Mouse (Mus musculus): ENCODE measurements around the gene Sh3rf1. TPM values are rescaled to one million over a fixed set of nuclear protein-coding genes. Genes with fewer than 3 reads are reported as not detected.

Gene Sh3rf1
- polyA plus RNA-seq, 1 experiment from 2014 or later: 1.2 TPM

DNA sequence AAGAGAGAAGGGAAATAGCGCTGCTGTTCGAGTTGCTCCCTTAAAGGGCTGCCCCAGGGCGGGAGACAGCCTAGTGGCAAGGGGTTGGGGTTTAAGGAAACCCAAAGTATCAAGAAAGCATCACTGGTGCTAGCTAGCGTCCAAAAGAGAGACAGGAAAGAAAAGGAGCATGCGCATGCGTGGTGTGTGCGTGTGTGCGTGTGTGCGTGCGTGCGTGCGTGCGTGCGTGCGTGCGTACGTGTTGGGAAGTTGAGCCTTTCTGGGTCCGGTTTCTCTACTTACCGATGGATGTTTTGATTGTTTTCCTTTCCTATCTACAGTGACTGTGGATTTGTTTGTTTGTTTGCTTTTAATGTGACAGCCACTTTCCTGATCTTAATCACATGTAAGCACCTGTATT, 19.2 kb downstream of the Sh3rf1 start:
- 86% methylated on average over 19 of the region's 19 CpGs for WGBS (ENCODE audit: insufficient replicate concordance)
- Histone ChIP-seq H3K27ac (replicated peaks) (no peak overlapping the region), H3K27me3 (no peaks in the 10 kb centered on the region), H3K9me3 (replicated peaks) (no peaks in the 10 kb centered on the region), H3K4me2 (no peak overlapping the region), H3K4me3 (replicated peaks) (no peak overlapping the region), H3K4me1 (replicated peaks) (no peaks in the 10 kb centered on the region), H3K36me3 (replicated peaks) (no peaks in the 10 kb centered on the region), H3K9ac (no peak overlapping the region)
- ATAC-seq (ENCODE audit: insufficient read depth): no peak

DNA sequence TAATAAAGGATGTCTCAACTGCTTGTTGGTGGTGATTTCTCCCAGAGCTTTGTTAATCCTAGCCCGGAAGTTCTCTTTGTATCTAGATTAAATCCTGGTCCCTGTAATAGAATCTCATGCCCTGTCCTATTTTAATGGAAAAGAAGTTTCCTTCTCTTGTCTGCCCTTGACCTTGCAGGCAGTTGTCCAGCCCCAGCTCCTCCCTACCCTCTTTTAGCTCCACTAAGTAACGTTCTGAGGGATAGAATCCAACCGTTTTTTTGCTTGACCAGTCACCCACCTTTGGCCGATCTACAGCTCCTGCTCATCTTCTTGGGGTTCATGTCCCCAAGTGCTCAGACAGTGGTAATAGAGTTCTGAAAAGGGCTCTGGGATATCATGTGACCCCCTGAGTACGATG, 19.8 kb downstream of the Sh3rf1 start:
- H3K36me3 ChIP-seq (replicated peaks): no peaks in the 10 kb centered on the region
- H3K27me3 ChIP-seq: no peaks in the 10 kb centered on the region
- no peaks in the 10 kb centered on the region for H3K4me1 ChIP-seq (replicated peaks)
- WGBS (ENCODE audit: insufficient replicate concordance): 78% methylated on average over 5 of the region's 5 CpGs
- no peak overlapping the region for H3K4me3 ChIP-seq (replicated peaks)
- H3K27ac ChIP-seq (replicated peaks): no peak overlapping the region
- H3K9me3 ChIP-seq (replicated peaks): no peaks in the 10 kb centered on the region
- H3K4me2 ChIP-seq: no peak overlapping the region
- H3K9ac ChIP-seq: no peak overlapping the region
- no peak for ATAC-seq (ENCODE audit: insufficient read depth)

DNA sequence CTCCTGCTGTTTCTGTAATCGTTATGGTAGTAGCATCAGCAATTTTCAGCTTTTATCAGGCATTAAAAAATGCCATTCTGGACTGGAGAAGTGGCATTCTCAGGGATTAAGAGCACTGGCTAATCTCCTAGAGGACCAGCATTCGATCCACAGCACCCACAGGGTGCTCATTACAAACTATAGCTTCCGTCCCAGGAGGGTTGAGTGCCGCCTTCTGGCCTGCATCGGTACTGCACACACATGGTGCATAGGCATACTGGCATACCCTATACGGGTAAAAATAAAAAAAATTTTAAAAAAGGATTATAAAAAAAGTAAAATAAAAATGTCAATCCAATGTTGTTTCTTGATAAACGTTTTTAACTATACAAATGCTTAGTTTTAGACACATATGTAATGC, 20.5 kb downstream of the Sh3rf1 start:
- H3K27ac ChIP-seq (replicated peaks): no peak overlapping the region
- H3K9me3 ChIP-seq (replicated peaks): no peaks in the 10 kb centered on the region
- WGBS (ENCODE audit: insufficient replicate concordance): 68% methylated on average over 7 of the region's 7 CpGs
- H3K9ac ChIP-seq: no peak overlapping the region
- no peak for ATAC-seq (ENCODE audit: insufficient read depth)
- no peak overlapping the region for H3K4me3 ChIP-seq (replicated peaks)
- no peaks in the 10 kb centered on the region for H3K36me3 ChIP-seq (replicated peaks)
- no peaks in the 10 kb centered on the region for H3K27me3 ChIP-seq
- H3K4me1 ChIP-seq (replicated peaks): no peaks in the 10 kb centered on the region
- H3K4me2 ChIP-seq: no peak overlapping the region

DNA sequence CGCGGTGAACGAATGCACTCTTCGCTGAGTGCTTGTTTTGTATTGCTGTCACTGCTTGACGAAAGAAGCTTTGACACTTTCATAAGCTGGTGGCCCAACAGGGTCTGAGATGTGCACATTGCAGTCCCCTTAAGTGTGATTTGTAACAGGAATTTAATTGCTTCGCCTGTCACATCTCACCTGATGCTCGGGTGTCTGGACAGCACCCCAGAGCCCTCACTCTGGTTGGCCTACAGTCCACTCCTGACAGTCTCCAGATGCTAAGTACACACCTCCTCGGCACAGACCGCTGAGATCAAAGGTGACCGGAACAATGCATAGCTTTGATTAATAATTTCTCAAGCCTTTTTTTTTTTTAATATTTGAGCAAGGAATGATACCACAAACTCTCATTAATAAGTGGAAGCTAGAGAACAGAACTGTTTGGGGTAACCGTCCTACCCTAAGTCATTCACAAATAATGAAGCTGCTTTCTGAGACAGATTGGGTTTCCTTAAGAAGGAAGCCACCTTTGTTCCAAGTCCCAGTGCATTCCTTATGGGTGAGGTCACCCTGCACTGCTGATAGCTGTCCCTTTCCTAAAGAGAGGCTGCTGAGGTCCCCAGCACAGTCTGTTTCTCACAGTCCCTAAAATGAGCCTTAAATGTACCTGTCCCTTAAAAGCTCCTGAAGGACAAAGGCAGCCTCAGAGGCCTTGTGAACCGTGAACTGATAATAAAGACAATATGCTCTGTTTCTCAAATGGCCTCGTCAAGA, 23.8 kb downstream of the Sh3rf1 start:
- Histone ChIP-seq H3K9ac (no peak overlapping the region), H3K4me2 (no peak overlapping the region), H3K9me3 (replicated peaks) (no peaks in the 10 kb centered on the region), H3K27me3 (no peaks in the 10 kb centered on the region), H3K27ac (replicated peaks) (no peak overlapping the region), H3K4me1 (replicated peaks) (no peaks in the 10 kb centered on the region), H3K36me3 (replicated peaks) (no peaks in the 10 kb centered on the region), H3K4me3 (replicated peaks) (no peak overlapping the region)
- ATAC-seq (ENCODE audit: insufficient read depth): no peak
- WGBS (ENCODE audit: insufficient replicate concordance): 68% methylated on average over 13 of the region's 13 CpGs

DNA sequence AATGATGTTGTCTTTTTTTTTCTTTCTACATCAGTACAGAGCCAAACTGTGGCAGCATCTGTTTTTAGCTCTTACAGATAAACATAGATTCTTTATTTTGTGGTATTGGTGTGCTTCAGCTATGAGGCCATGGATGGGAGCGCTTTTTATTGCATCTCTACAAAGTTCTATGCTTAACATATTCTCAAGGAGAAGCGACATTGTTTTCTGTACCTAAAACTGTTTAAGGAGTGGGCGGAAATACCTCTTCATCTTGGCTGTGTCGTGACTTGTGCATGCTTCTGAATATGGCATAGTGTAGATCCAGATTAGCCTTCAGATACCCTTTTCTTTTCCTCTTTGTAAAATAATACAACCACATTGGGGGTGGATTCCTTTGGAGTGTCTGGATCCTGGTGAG, 25.8 kb downstream of the Sh3rf1 start:
- no peak overlapping the region for H3K4me3 ChIP-seq (replicated peaks)
- no peak overlapping the region for H3K9ac ChIP-seq
- H3K27ac ChIP-seq (replicated peaks): no peak overlapping the region
- H3K36me3 ChIP-seq (replicated peaks): no peaks in the 10 kb centered on the region
- no peaks in the 10 kb centered on the region for H3K9me3 ChIP-seq (replicated peaks)
- no peaks in the 10 kb centered on the region for H3K4me1 ChIP-seq (replicated peaks)
- WGBS (ENCODE audit: insufficient replicate concordance): 75% methylated on average over 4 of the region's 4 CpGs
- no peak for ATAC-seq (ENCODE audit: insufficient read depth)
- H3K4me2 ChIP-seq: no peak overlapping the region
- no peaks in the 10 kb centered on the region for H3K27me3 ChIP-seq

DNA sequence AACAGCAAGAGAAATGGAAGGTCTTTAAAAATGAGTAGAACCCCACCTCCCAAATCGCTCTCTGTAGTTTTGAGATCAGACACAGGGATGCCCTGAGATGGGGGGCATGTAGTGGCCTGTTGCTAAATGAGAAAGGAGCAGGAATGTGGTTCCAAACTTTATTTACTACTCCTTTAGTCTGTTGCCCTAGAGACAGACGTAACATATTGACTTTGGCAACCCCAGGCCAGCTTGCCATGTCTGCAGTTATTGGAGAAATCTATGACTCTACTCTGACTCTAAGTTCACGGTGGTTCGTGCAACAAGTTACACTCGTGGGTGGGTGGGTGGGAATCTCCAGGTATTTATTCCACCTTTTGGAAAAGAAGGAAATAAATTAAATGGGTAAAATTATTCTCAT, 30.5 kb downstream of the Sh3rf1 start:
- no peaks in the 10 kb centered on the region for H3K4me1 ChIP-seq (replicated peaks)
- no peaks in the 10 kb centered on the region for H3K9me3 ChIP-seq (replicated peaks)
- H3K27me3 ChIP-seq: no peaks in the 10 kb centered on the region
- H3K4me3 ChIP-seq (replicated peaks): no peak overlapping the region
- WGBS (ENCODE audit: insufficient replicate concordance): 59% methylated on average over 5 of the region's 5 CpGs
- H3K36me3 ChIP-seq (replicated peaks): no peaks in the 10 kb centered on the region
- ATAC-seq (ENCODE audit: insufficient read depth): no peak
- no peak overlapping the region for H3K9ac ChIP-seq
- no peak overlapping the region for H3K27ac ChIP-seq (replicated peaks)
- H3K4me2 ChIP-seq: no peak overlapping the region

DNA sequence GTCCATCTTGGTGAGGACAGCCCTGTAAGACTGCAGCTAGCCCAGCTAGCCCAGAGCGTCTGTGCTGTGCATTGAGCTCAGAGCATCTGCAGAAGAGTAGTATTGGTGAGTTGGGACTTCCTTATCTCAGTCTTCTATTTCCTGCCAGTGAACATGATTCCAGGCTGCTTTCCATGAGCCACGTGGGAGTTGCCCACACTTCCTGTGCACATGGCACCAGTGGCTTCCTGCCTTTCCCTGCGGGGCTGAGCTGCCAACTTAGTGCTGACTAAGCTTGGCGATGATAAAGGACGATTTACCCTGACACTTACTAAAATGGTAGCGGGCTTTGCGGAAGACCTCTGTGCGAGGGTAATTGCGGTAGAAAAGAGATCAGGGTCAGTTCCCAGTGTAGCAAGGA, 35.2 kb downstream of the Sh3rf1 start:
- Histone ChIP-seq H3K4me3 (replicated peaks) (no peak overlapping the region), H3K4me1 (replicated peaks) (no peaks in the 10 kb centered on the region), H3K4me2 (no peak overlapping the region), H3K36me3 (replicated peaks) (no peaks in the 10 kb centered on the region), H3K9ac (no peak overlapping the region), H3K27me3 (no peaks in the 10 kb centered on the region), H3K9me3 (replicated peaks) (no peaks in the 10 kb centered on the region), H3K27ac (replicated peaks) (no peak overlapping the region)
- 28% methylated on average over 9 of the region's 9 CpGs for WGBS (ENCODE audit: insufficient replicate concordance)
- no peak for ATAC-seq (ENCODE audit: insufficient read depth)

DNA sequence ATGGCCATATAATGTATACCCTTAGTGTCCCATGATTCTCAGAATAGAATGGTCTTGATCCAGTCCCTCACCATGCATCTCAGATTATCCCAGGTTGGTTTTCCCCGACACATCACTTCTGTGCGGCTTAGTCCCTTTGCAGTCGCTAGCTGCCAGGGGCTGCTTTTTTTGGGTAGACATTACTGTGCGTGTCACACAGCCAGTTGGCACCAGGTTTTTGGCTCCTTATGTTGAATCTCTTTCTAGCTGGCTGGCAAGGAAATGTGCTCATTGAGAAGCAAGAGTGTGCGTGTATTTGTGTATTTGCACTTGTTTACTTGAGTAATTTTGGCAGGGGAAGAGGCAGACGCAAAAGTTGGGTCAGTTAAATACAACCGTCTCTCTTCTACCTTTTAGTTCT, 35.9 kb downstream of the Sh3rf1 start:
- WGBS (ENCODE audit: insufficient replicate concordance): 75% methylated on average over 7 of the region's 7 CpGs
- no peaks in the 10 kb centered on the region for H3K36me3 ChIP-seq (replicated peaks)
- no peak for ATAC-seq (ENCODE audit: insufficient read depth)
- no peak overlapping the region for H3K4me3 ChIP-seq (replicated peaks)
- H3K4me1 ChIP-seq (replicated peaks): no peaks in the 10 kb centered on the region
- H3K9ac ChIP-seq: no peak overlapping the region
- no peaks in the 10 kb centered on the region for H3K27me3 ChIP-seq
- no peaks in the 10 kb centered on the region for H3K9me3 ChIP-seq (replicated peaks)
- no peak overlapping the region for H3K27ac ChIP-seq (replicated peaks)
- no peak overlapping the region for H3K4me2 ChIP-seq

DNA sequence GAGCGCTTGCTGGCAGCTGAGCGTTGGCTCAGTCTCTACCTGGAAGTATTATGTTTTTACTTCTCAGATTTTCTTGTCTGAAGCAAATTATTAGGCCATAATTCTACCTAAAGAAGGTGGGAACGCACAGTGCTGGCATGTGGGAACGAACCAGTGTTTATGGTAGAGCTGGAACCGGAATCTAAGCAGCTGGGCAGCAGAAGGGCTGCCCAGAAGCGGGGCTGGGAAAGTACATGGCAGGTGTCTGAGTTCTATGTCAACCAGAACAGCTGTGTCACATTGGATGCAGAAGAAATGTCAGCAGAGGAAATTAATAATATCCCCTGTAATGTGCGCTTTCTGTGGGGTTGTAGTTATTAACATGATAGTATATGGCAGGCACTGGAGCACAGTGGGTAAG, 36.9 kb downstream of the Sh3rf1 start:
- H3K27ac ChIP-seq (replicated peaks): no peak overlapping the region
- ATAC-seq (ENCODE audit: insufficient read depth): no peak
- no peak overlapping the region for H3K4me2 ChIP-seq
- no peak overlapping the region for H3K9ac ChIP-seq
- H3K27me3 ChIP-seq: no peaks in the 10 kb centered on the region
- WGBS (ENCODE audit: insufficient replicate concordance): 70% methylated on average over 7 of the region's 7 CpGs
- no peaks in the 10 kb centered on the region for H3K36me3 ChIP-seq (replicated peaks)
- no peaks in the 10 kb centered on the region for H3K9me3 ChIP-seq (replicated peaks)
- H3K4me1 ChIP-seq (replicated peaks): no peaks in the 10 kb centered on the region
- no peak overlapping the region for H3K4me3 ChIP-seq (replicated peaks)

DNA sequence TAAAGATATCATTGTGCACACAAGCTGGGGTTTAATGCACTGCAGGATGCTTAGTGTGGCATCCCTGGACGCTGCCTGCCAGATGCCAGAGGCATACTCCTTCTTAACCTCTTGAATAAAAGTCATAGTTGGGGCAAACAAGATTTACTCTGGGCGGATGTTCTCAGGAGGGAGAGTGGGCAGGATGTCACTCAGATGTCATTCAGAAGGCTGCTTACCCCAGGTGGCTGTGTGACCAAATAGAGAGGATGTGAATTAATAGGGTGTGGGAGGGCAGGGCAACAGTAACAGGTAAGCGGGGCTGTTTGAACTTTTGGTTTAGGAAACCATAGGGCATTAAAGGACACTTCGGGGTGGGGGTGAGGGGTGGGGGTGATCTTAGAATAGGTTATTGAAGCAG, 37.7 kb downstream of the Sh3rf1 start:
- no peak overlapping the region for H3K9ac ChIP-seq
- H3K4me1 ChIP-seq (replicated peaks): 0 out of 2 replicates have a peak, but pooled peaks cover 3% of the 10 kb centered on the region
- no peak for ATAC-seq (ENCODE audit: insufficient read depth)
- H3K4me3 ChIP-seq (replicated peaks): no peak overlapping the region
- H3K9me3 ChIP-seq (replicated peaks): no peaks in the 10 kb centered on the region
- no peak overlapping the region for H3K27ac ChIP-seq (replicated peaks)
- H3K4me2 ChIP-seq: no peak overlapping the region
- WGBS (ENCODE audit: insufficient replicate concordance): 57% methylated on average over 4 of the region's 4 CpGs
- H3K27me3 ChIP-seq: no peaks in the 10 kb centered on the region
- H3K36me3 ChIP-seq (replicated peaks): no peaks in the 10 kb centered on the region

DNA sequence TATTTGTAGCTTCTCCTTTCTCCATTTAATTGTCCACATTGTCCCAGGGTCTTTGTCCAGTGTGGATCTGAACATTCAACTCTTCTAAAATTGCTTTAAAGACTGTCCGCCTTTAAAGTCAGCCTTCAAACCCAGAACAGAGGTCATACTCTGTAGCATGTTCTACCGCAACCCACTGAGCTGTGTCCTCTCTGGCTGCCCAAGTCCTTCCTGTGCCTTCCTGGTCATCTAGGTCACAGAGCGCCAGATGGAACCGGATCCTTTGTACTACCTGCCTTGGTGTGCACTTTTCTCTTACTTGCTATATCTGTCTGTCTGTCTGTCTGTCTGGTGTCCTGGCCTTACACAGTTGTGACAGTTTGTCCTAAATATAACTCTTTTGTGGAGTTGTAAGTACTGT, 40.0 kb downstream of the Sh3rf1 start:
- 0 out of 2 replicates have a peak, but pooled peaks cover 3% of the 10 kb centered on the region for H3K4me1 ChIP-seq (replicated peaks)
- H3K4me2 ChIP-seq: no peak overlapping the region
- no peaks in the 10 kb centered on the region for H3K9me3 ChIP-seq (replicated peaks)
- ATAC-seq (ENCODE audit: insufficient read depth): no peak
- no peaks in the 10 kb centered on the region for H3K27me3 ChIP-seq
- no peak overlapping the region for H3K9ac ChIP-seq
- 74% methylated on average over 4 of the region's 4 CpGs for WGBS (ENCODE audit: insufficient replicate concordance)
- H3K27ac ChIP-seq (replicated peaks): no peak overlapping the region
- no peaks in the 10 kb centered on the region for H3K36me3 ChIP-seq (replicated peaks)
- no peak overlapping the region for H3K4me3 ChIP-seq (replicated peaks)

DNA sequence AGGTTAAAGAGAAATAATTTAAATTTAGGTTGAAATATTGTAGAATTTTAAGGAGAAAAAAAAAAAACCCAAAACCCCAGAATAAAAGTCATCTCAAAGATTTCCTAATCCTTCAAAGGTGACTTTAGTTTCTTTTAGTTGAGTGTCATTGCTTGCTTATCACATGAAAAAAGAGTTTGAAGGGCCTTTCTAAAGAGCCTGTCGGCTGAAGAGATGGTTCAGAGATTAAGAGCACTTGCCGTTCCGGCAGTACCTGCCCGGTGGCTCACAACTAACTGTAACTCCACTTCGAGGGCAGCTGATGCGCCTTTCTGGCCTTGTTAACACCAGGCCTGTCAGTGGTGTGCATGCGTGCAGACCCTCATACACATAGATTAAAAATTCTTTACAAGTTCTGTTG, 41.2 kb downstream of the Sh3rf1 start:
- Histone ChIP-seq H3K27ac (replicated peaks) (no peak overlapping the region), H3K4me1 (replicated peaks) (0 out of 2 replicates have a peak, but pooled peaks cover 3% of the 10 kb centered on the region), H3K4me2 (no peak overlapping the region), H3K9me3 (replicated peaks) (no peaks in the 10 kb centered on the region), H3K27me3 (no peaks in the 10 kb centered on the region), H3K9ac (no peak overlapping the region), H3K4me3 (replicated peaks) (no peak overlapping the region), H3K36me3 (replicated peaks) (no peaks in the 10 kb centered on the region)
- 59% methylated on average over 7 of the region's 7 CpGs for WGBS (ENCODE audit: insufficient replicate concordance)
- no peak for ATAC-seq (ENCODE audit: insufficient read depth)
